Mouse (Mus musculus) testis, adult 2 months (tissue): Measurements from ENCODE around the gene Kctd17. TPM values are rescaled to one million over a fixed set of nuclear protein-coding genes. Genes with fewer than 3 reads are reported as not detected.

ENCODE experiments used
- H3K27ac ChIP-seq: fragments of 200-500 bp; 2 replicates; pipeline ENCODE4 v1.5.1; 2012; ENCODE audit warnings: low read depth, low read length; ENCODE audit not compliant: control insufficient read depth, insufficient read depth
- H3K27me3 ChIP-seq: fragments of 200-500 bp; 2 replicates; pipeline ENCODE4 v1.6.1; 2012; ENCODE audit warnings: mild to moderate bottlenecking, low read length, moderate library complexity; ENCODE audit not compliant: control insufficient read depth, insufficient read depth
- H3K36me3 ChIP-seq: fragments of 200-500 bp; 2 replicates; pipeline ENCODE4 v1.6.1; 2012; ENCODE audit warnings: mild to moderate bottlenecking, low read length; ENCODE audit not compliant: control insufficient read depth, insufficient read depth
- H3K4me1 ChIP-seq: fragments of 200-500 bp; 2 replicates; pipeline ENCODE4 v1.6.1; 2012; ENCODE audit warnings: low read length; ENCODE audit not compliant: control insufficient read depth, insufficient read depth
- H3K4me3 ChIP-seq: fragments of 200-500 bp; 2 replicates; pipeline ENCODE4 v1.5.1; 2012; ENCODE audit warnings: low read depth, mild to moderate bottlenecking, low read length, moderate library complexity, mixed read lengths; ENCODE audit not compliant: control insufficient read depth
- CTCF ChIP-seq: fragments of 200-500 bp; IDR thresholded peaks from 2 replicates; pipeline ENCODE4 v1.5.1; 2012; ENCODE audit warnings: low read depth, mild to moderate bottlenecking, inconsistent platforms, low read length, moderate library complexity; ENCODE audit not compliant: control insufficient read depth, insufficient read depth, insufficient replicate concordance
- POLR2A ChIP-seq: fragments of 200-500 bp; IDR thresholded peaks from 2 replicates; pipeline ENCODE4 v1.6.1; 2012; ENCODE audit warnings: low read depth, mild to moderate bottlenecking, inconsistent platforms, low read length, moderate library complexity; ENCODE audit not compliant: control insufficient read depth
- polyA plus RNA-seq: library from polyadenylated mRNA; depleted of rRNA; stranded (reverse); fragments of >200 nt; gene quantifications from 2 replicates; pipeline ENCODE4 v1.2.3, GENCODE M21; 2012

Gene Kctd17
- polyA plus RNA-seq, 1 experiment: 12.3 TPM

GRCm38 (mm10) chr15:78431541-78432121, 3.3 kb downstream of the Kctd17 start:
- no peak overlapping the region for H3K4me3 ChIP-seq
- no peak overlapping the region for H3K27ac ChIP-seq
- H3K4me1 ChIP-seq: peaks cover 4% of the 10 kb centered on the region; the same call in 1 of the 2 replicates
- TF ChIP-seq CTCF: no peak
- no peak for TF ChIP-seq POLR2A
- no peaks in the 10 kb centered on the region for H3K36me3 ChIP-seq
- H3K27me3 ChIP-seq: no peaks in the 10 kb centered on the region

DNA sequence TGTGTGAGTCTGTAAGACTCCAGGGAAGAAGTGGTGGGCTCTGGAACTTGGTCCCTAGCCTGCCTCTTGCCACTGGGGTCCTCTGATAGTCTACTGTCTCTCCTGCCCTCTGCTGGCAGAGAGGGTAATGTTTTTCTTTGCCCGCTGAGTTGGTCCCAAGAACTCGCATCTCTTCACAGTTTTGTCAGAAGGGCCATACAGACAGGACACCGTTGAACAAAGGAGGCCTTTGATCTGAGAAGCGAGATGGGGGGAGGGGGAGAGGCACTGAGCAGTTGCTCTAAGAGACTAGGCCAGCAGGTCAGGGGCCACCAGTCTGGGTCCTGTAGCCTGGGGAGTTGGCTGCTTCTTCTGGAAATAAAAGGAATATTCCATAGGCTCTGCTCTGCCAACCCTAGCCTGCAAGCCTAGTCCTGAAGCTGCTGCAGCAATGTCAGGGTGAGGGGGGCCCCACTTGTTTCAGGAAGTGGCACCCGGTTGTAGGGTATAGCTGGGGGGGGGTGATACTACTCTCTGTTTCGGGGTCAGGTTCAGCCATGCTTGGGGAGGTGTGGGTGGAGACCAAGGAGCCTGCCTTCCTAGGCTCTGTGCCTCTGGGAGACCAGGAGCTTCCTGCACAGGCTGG, 6.6 kb downstream of the Kctd17 start:
- Histone ChIP-seq H3K4me1 (peaks cover 12% of the 10 kb centered on the region), H3K36me3 (no peaks in the 10 kb centered on the region)

GRCm38 (mm10) chr15:78435681-78436080, 7.3 kb downstream of the Kctd17 start:
- H3K36me3 ChIP-seq: no peaks in the 10 kb centered on the region
- no peak overlapping the region for H3K4me3 ChIP-seq
- TF ChIP-seq POLR2A: no peak
- no peak for TF ChIP-seq CTCF
- peaks cover 12% of the 10 kb centered on the region for H3K4me1 ChIP-seq
- no peak overlapping the region for H3K27ac ChIP-seq
- no peaks in the 10 kb centered on the region for H3K27me3 ChIP-seq

More for the DNA sequence above, 6.6 kb downstream of the Kctd17 start:
- Histone ChIP-seq H3K27me3 (no peaks in the 10 kb centered on the region), H3K27ac (no peak overlapping the region), H3K4me3 (no peak overlapping the region)
- TF ChIP-seq CTCF (peak; percentile 31; the same call in 1 of the 2 replicates), POLR2A (no peak)

GRCm38 (mm10) chr15:78436380-78437192, 8.2 kb downstream of the Kctd17 start:
- TF ChIP-seq CTCF: peak; percentile 16; the same call in 1 of the 2 replicates
- TF ChIP-seq POLR2A: no peak
- Histone ChIP-seq H3K36me3 (no peaks in the 10 kb centered on the region), H3K4me1 (peaks cover 12% of the 10 kb centered on the region), H3K27ac (peak overlapping the region; percentile 19; the same call in 1 of the 2 replicates), H3K4me3 (peak overlapping the region; percentile 23), H3K27me3 (no peaks in the 10 kb centered on the region)

- H3K4me1 ChIP-seq: peaks cover 12% of the 10 kb centered on the region
- H3K27me3 ChIP-seq: no peaks in the 10 kb centered on the region
- TF ChIP-seq CTCF (no peak), POLR2A (no peak)
- no peak overlapping the region for H3K4me3 ChIP-seq
- no peaks in the 10 kb centered on the region for H3K36me3 ChIP-seq
- peak overlapping the region; percentile 91 for H3K27ac ChIP-seq
Observed at GRCm38 (mm10) chr15:78437237-78438017, 9.1 kb downstream of the Kctd17 start.

DNA sequence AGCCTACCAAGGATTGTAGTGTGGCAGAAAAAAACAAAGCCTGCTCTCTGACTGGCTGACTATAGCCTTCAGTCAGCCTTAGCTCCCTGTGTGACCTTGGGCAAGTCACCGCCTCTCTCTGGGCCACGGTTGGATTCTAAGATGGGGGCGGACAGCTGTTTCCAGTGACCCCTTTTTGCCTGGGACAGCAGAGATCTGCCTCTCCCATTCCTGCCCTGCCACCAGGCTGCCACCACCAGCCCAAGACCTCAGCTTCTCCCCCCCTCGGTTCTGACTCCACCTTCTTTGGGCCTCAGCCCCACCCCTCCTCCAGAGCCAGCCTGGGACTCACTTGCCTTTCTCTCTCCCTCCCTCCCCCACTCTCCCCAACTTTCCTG, 9.6 kb downstream of the Kctd17 start:
- H3K4me3 ChIP-seq: no peak overlapping the region

More for the DNA sequence above, 9.6 kb downstream of the Kctd17 start:
- Histone ChIP-seq H3K36me3 (no peaks in the 10 kb centered on the region), H3K27ac (peak overlapping the region; percentile 91), H3K4me1 (peaks cover 12% of the 10 kb centered on the region), H3K27me3 (no peaks in the 10 kb centered on the region)
- TF ChIP-seq POLR2A: no peak
- TF ChIP-seq CTCF: no peak
